Mouse (Mus musculus) kidney, adult 2 months (tissue): ENCODE measurements at regions not wholly inside any gene's neighbourhood (a gene's known extent, or its start where the extent isn't known, plus 50 kb on each side); places are given as distances from the start of the nearest gene placed in this dataset.

ENCODE experiments used
- DNase-seq: peaks from one replicate; pipeline ENCODE4 v3.0.0; 2021
- H3K27ac ChIP-seq: fragments of 200-500 bp; 2 replicates; pipeline ENCODE4 v1.5.1; 2012; ENCODE audit warnings: low read depth, low read length, control low read depth, inconsistent platforms; ENCODE audit not compliant: insufficient read depth
- H3K27me3 ChIP-seq: fragments of 200-500 bp; replicated peaks from 2 replicates; pipeline ENCODE4 v1.6.1; 2012; ENCODE audit warnings: mild to moderate bottlenecking, moderate library complexity, low read length, inconsistent platforms; ENCODE audit not compliant: control insufficient read depth, insufficient read depth
- H3K36me3 ChIP-seq: fragments of 200-500 bp; 2 replicates; pipeline ENCODE4 v1.6.1; 2012; ENCODE audit warnings: mild to moderate bottlenecking, moderate library complexity, low read length, inconsistent platforms; ENCODE audit not compliant: control insufficient read depth, insufficient read depth
- H3K4me1 ChIP-seq: fragments of 200-500 bp; 2 replicates; pipeline ENCODE4 v1.6.1; 2011; ENCODE audit warnings: low read length; ENCODE audit not compliant: control insufficient read depth, insufficient read depth
- H3K4me3 ChIP-seq: fragments of 200-500 bp; 2 replicates; pipeline ENCODE4 v1.5.1; 2011; ENCODE audit warnings: mild to moderate bottlenecking, low read depth, low read length, control low read depth; ENCODE audit not compliant: insufficient read depth
- CTCF ChIP-seq: fragments of 200-500 bp; conservative IDR thresholded peaks from 2 replicates; pipeline ENCODE4 v1.5.1; 2011; ENCODE audit warnings: low read depth, mild to moderate bottlenecking, control low read depth, low read length, moderate library complexity, mixed read lengths; ENCODE audit not compliant: insufficient read depth, insufficient read length
- POLR2A ChIP-seq: fragments of 200-500 bp; IDR thresholded peaks from one replicate; pipeline ENCODE4 v1.6.1; 2011; ENCODE audit warnings: low read depth, low read length, control low read depth
- WGBS: fragments of 180-500 bp; shearing (Covaris S2); methylation state at CpG from one replicate; pipeline ENCODE4 v1.1.7; 2018; 5-methylcytosine and 5-hydroxymethylcytosine counted together

DNA sequence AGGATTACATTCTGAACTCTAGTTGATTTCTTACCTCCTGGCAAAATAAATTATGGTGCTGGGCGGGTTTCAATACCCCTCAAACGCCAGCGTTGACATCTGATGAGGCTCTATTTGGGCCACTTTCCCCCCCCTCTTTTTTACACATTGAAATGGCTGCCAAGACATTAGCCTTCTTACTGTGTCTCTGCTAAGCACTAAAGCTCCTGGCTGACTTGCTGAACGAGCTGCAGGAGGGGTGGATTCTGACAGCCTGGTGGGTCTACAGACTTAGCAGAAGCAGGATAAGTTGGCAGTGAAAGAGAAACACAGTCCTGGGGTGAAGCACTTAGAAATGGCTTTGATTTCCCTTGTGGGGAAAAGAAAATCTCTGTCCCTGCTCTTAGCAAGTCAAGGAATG lies 172.9 kb downstream of the Dmrt2 start:
- TF ChIP-seq CTCF (no peak), POLR2A (no peak)
- Histone ChIP-seq H3K4me1 (no peaks in the 10 kb centered on the region), H3K27ac (no peak overlapping the region), H3K36me3 (no peaks in the 10 kb centered on the region), H3K27me3 (no peaks in the 10 kb centered on the region), H3K4me3 (no peak overlapping the region)
- WGBS: 60% methylated on average over 4 of the region's 4 CpGs
- DNase-seq: no peak

DNA sequence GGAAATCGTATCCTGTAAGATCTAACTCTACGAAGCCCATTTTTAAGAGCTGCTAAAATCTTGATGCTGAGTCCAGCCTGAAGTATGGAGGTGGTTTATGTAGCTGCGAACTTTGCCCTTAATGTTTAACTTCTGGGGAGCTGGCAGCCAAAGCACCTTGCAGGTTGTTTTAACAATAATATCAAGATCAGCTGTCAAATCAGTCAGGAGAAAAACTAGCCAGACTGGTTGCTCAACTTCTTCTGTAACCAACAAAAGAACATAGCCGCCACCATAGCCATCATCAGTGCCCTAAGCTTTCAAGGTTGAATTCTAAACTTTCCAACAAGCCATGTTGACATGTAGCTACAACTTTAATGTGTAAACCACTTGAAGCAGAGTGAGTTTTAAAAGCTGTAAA lies 184.1 kb downstream of the Dmrt2 start:
- H3K27ac ChIP-seq: peak overlapping the region; percentile 56
- TF ChIP-seq CTCF: no peak
- TF ChIP-seq POLR2A: no peak
- 16% methylated on average over 4 of the region's 4 CpGs for WGBS
- H3K36me3 ChIP-seq: no peaks in the 10 kb centered on the region
- H3K27me3 ChIP-seq: no peaks in the 10 kb centered on the region
- H3K4me3 ChIP-seq: no peak overlapping the region
- H3K4me1 ChIP-seq: peaks cover 11% of the 10 kb centered on the region
- peak; percentile 88 for DNase-seq

DNA sequence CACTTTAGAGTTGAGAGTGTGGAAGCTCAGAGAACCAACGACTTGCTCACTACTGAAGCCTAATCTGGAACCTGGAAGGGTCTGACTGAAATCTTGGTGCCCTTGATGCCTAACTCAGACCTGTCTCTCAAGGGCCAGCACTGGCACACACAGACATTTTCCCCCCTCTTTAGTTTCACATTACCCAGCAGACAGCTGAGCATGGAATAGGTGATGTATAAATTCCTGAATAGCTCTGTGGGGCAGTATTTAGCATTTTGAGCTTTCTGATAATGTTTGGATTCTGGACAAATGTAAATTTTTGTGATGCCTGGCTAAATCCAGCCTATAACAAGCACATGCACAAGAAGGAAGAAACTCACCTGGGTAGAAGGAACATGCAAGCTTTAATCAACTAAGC lies 191.1 kb downstream of the Dmrt2 start:
- 17% methylated on average over 1 of the region's 1 CpGs for WGBS
- Histone ChIP-seq H3K36me3 (no peaks in the 10 kb centered on the region), H3K4me3 (no peak overlapping the region), H3K27ac (peak overlapping the region; percentile 81), H3K27me3 (no peaks in the 10 kb centered on the region), H3K4me1 (peaks cover 7% of the 10 kb centered on the region; the same call in 1 of the 2 replicates)
- peak; percentile 50 for DNase-seq
- TF ChIP-seq POLR2A (no peak), CTCF (no peak)

DNA sequence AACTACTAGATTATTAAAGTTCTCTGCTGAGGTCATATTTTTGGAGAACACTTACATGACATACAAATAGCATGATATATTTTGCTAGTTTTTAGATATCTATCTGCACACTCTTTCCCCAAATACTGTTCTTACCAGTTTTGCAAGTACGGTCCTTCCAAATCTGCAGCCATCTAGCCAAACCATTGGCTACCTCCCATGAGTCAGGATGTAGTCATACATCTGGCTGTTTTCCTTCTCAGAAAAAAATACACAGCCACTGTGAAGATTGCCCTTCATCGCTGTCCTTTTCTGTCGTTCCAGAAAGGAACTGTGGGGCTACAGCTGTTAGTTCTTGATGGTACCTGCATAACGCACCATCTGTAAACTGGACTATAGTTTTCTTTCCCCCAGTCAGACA lies 234.5 kb downstream of the Dmrt2 start:
- no peaks in the 10 kb centered on the region for H3K36me3 ChIP-seq
- H3K4me3 ChIP-seq: no peak overlapping the region
- no peak for TF ChIP-seq POLR2A
- no peaks in the 10 kb centered on the region for H3K4me1 ChIP-seq
- 93% methylated on average over 4 of the region's 4 CpGs for WGBS
- H3K27ac ChIP-seq: no peak overlapping the region
- DNase-seq: no peak
- no peaks in the 10 kb centered on the region for H3K27me3 ChIP-seq

DNA sequence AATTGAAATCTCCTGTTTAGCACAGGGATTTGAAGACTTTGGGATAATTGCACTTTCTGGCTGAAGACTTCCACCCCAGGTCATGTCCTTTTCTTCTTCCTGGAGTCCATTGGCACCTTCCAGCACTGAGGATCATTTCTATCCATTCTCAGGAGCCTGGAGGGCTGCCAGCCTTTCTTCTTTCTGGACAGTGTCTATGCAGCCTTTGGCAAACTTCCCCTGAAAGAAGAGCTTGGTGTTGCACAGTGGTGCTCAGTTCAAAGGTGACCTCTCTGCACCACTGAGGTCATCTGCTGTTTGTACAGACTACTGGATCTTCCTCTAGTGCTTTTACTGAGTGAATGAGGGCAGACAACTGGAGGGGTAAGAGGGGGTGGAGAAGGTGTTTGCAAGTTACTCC lies 249.8 kb downstream of the Dmrt2 start:
- Histone ChIP-seq H3K4me1 (peaks cover 11% of the 10 kb centered on the region; the same call in 1 of the 2 replicates), H3K4me3 (no peak overlapping the region), H3K27ac (no peak overlapping the region), H3K36me3 (no peaks in the 10 kb centered on the region), H3K27me3 (no peaks in the 10 kb centered on the region)
- DNase-seq: peak; percentile 82
- TF ChIP-seq CTCF: no peak
- no peak for TF ChIP-seq POLR2A

DNA sequence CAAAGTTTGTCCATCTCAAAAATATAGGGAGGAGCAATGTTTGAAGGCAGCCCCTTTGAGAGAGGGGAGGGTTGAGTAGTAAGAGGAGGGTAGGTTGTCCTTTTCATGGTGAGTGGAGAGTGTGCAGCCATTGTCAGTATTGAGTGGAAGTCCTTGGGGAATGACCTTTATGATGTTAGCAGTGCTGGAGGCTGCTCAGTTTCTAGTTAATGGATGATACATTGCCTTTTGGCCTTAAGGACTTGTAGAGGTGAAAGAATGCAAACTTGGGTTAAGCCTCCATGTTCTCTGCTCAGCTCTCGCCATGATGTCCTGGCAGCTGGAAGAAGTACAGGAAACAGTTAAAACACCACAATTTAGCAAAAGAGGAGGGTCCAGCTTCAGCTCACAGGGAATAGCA lies 250.6 kb downstream of the Dmrt2 start:
- peaks cover 11% of the 10 kb centered on the region; the same call in 1 of the 2 replicates for H3K4me1 ChIP-seq
- TF ChIP-seq CTCF: no peak
- no peak for TF ChIP-seq POLR2A
- peak; percentile 60 for DNase-seq
- no peak overlapping the region for H3K4me3 ChIP-seq
- H3K27ac ChIP-seq: 0 out of 2 replicates have a peak overlapping the region, but pooled peaks have one; percentile 55
- no peaks in the 10 kb centered on the region for H3K27me3 ChIP-seq
- no peaks in the 10 kb centered on the region for H3K36me3 ChIP-seq
- 25% methylated on average over 1 of the region's 1 CpGs for WGBS

DNA sequence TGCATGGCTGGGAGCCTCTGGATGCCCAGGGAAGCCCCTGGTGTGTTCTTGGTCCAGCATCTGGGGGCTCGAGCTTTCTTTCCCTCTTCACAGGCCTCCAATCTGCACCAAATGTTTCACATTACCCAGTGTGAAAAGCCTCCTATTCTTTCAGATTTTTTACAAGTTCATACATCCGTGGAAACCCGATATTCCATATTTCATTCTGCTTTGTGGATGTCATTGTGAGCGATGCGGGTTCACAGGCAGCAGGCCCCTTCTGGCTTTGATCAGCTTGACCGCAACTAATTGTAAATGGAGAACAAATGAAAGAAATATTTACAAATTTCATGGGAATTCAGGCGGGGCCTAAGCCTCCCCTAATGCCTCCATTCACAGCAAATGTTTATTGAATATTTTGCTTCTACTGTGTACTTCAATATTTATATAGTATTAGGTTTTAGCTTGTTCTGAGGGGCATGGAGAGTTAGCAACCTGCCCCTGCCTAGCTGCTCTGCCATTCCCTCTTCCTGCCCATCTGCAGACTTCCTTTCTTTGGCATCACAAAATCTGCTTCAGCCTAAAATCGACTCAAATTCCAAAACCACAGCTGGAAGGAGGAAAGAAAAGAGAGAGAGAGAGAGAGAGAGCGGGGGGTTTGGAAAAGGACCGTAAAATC lies 251.6 kb downstream of the Dmrt2 start:
- no peak overlapping the region for H3K4me3 ChIP-seq
- no peaks in the 10 kb centered on the region for H3K27me3 ChIP-seq
- H3K4me1 ChIP-seq: peaks cover 11% of the 10 kb centered on the region; the same call in 1 of the 2 replicates
- TF ChIP-seq CTCF: no peak
- TF ChIP-seq POLR2A: no peak
- no peaks in the 10 kb centered on the region for H3K36me3 ChIP-seq
- DNase-seq: no peak
- H3K27ac ChIP-seq: no peak overlapping the region
- 72% methylated on average over 10 of the region's 10 CpGs for WGBS
